Mouse (Mus musculus) hindbrain, embryonic 10.5 days (tissue): ENCODE data around the gene Hist2h2ab. TPM values are rescaled to one million over a fixed set of nuclear protein-coding genes. Genes with fewer than 3 reads are reported as not detected.
A peak's percentile ranks its signal among the peaks of the same experiment; 100 is the strongest.
"Not testable (repeated sequence)": the region's sequence is repeated elsewhere in the genome, so short reads cannot be mapped to it uniquely, and the experiment has no call there.

Source experiments
- DNase-seq: peaks from one replicate; pipeline ENCODE4 v3.0.0-alpha.2; 2017; ENCODE audit warnings: low spot score
- H3K27ac ChIP-seq: fragments of 300-500 bp; sonication (generic); 2 replicates; pipeline ENCODE4 v1.5.1; 2016; ENCODE audit warnings: mild to moderate bottlenecking, moderate library complexity
- H3K27me3 ChIP-seq: fragments of 300-500 bp; sonication (generic); 2 replicates; pipeline ENCODE4 v1.6.1; 2016; ENCODE audit warnings: mild to moderate bottlenecking; ENCODE audit not compliant: poor library complexity, insufficient read depth, severe bottlenecking
- H3K36me3 ChIP-seq: fragments of 300-500 bp; sonication (generic); 2 replicates; pipeline ENCODE4 v1.6.1; 2016; ENCODE audit warnings: mild to moderate bottlenecking, moderate library complexity
- H3K4me1 ChIP-seq: fragments of 300-500 bp; sonication (generic); replicated peaks from 2 replicates; pipeline ENCODE4 v1.6.1; 2016; ENCODE audit warnings: mild to moderate bottlenecking
- H3K4me3 ChIP-seq: fragments of 300-500 bp; sonication (generic); 2 replicates; pipeline ENCODE4 v1.5.1; 2016; ENCODE audit warnings: mild to moderate bottlenecking, moderate library complexity
- H3K9me3 ChIP-seq: fragments of 300-500 bp; sonication (generic); 2 replicates; pipeline ENCODE4 v1.6.1; 2016; ENCODE audit warnings: mild to moderate bottlenecking, moderate library complexity
- WGBS: fragments of 180-500 bp; shearing (Covaris S2); methylation state at CpG from one replicate; pipeline ENCODE4 v1.1.7; 2016; 5-methylcytosine and 5-hydroxymethylcytosine counted together
- polyA plus RNA-seq: library from polyadenylated mRNA; unstranded; fragments of >200 nt; fragmentation: Nextera tagmentation; extraction: Ambion mirVana; gene quantifications from 2 replicates; pipeline ENCODE4 v1.2.1, GENCODE M21; 2016

The Hist2h2ab gene
- polyA plus RNA-seq, 1 experiment from 2014 or later, result not detected

DNA sequence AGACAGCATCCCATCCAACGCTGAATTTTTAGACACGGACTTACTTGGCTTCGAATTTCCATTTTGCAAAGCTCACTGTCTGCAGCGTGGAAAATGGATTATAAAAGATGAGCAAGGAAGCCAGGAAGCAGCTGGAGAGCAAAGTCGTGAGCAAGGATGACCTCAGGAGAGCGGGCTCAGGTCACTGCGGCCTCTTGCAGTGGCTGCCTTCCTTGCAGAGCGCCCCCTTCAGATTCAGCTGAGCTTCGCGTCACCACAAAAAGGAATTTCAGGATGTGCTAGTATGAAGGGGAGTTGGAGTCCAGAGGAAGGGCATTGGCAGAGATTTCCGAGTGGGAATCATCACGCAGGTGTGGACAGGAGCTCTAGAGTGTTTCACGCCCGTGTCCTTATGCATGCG lies 10.4 kb upstream of the Hist2h2ab start:
- DNase-seq, result peak; percentile 20
- Histone ChIP-seq H3K9me3 (no peaks in the 10 kb centered on the region), H3K36me3 (no peaks in the 10 kb centered on the region), H3K27me3 (no peaks in the 10 kb centered on the region), H3K4me3 (no peak overlapping the region; the same call in 1 of the 2 replicates), H3K4me1 (peaks cover 6% of the 10 kb centered on the region), H3K27ac (no peak overlapping the region)
- 23% methylated on average over 15 of the region's 15 CpGs for WGBS

DNA sequence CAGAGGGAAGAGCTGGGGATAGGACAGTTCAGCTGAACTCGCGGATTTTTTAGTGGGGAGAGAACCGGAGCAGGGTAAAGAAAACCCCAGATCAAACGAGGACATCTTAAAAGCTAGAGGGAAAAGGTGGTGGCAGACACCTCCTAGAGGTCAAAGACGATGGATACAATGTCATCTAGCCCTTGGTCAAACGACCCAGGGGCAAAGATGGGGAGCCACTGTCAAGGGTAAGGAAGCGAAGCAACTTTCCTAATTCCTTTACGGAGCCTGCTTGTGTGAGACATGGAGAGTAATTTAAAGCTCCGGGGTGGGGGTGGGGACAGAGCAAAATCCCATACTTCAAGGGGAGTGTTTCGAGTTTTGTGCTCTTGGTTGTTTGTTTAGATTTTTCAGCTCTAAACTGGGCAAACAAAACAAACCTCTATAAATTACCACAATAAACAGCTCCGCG lies 449 bp upstream of the Hist2h2ab start:
- under 1% methylated on average over 12 of the region's 12 CpGs for WGBS
- peaks cover 4% of the 10 kb centered on the region; the same call in 1 of the 2 replicates for H3K27me3 ChIP-seq
- DNase-seq, result peak; percentile 49
- peak overlapping the region; percentile 68 for H3K4me3 ChIP-seq
- H3K9me3 ChIP-seq, result no peaks in the 10 kb centered on the region
- peak overlapping the region; percentile 97 for H3K27ac ChIP-seq
- no peaks in the 10 kb centered on the region for H3K36me3 ChIP-seq
- peaks cover 53% of the 10 kb centered on the region for H3K4me1 ChIP-seq

- not testable (repeated sequence) for H3K27me3 ChIP-seq, H3K9me3 ChIP-seq, H3K36me3 ChIP-seq
- under 1% methylated on average over 38 of the region's 47 CpGs for WGBS
- H3K4me3 ChIP-seq, result peak overlapping the region; percentile 68
- H3K4me1 ChIP-seq, result peaks cover 60% of the 10 kb centered on the region
- H3K27ac ChIP-seq, result peak overlapping the region; percentile 97
- DNase-seq, result peak; percentile 50
These were observed 583 bp downstream of the Hist2h2ab start for GRCm38 (mm10) chr3:96220131-96220764.

- under 1% methylated on average over 43 of the region's 43 CpGs for WGBS
- Histone ChIP-seq H3K27ac (peak within 1 kb of the TSS; percentile 97), H3K4me3 (peak within 1 kb of the TSS; percentile 68)
These were observed 1.3 kb downstream of the Hist2h2ab start, which contains the start of the genes Hist2h2ac and Hist2h2be for GRCm38 (mm10) chr3:96220765-96221639. Hist2h2ac (minus strand) TSS chr3:96220880. Hist2h2be (plus strand) TSS chr3:96221119.

GRCm38 (mm10) chr3:96221640-96222038 lies 2.0 kb downstream of the Hist2h2ab start:
- H3K36me3 ChIP-seq, result no peaks in the 10 kb centered on the region
- peaks cover 62% of the 10 kb centered on the region for H3K4me1 ChIP-seq
- WGBS, result 19% methylated on average over 9 of the region's 9 CpGs
- no peaks in the 10 kb centered on the region for H3K9me3 ChIP-seq
- peak overlapping the region; percentile 97 for H3K27ac ChIP-seq
- no peaks in the 10 kb centered on the region for H3K27me3 ChIP-seq
- H3K4me3 ChIP-seq, result peak overlapping the region; percentile 68
- peak; percentile 19 for DNase-seq

More at GRCm38 (mm10) chr3:96220765-96221639, 1.3 kb downstream of the Hist2h2ab start, which contains the start of the genes Hist2h2ac and Hist2h2be:
- H3K27me3 ChIP-seq, result no peaks in the 10 kb centered on the region
- no peaks in the 10 kb centered on the region for H3K9me3 ChIP-seq
- H3K4me1 ChIP-seq, result peaks cover 64% of the 10 kb centered on the region
- DNase-seq, result peak; percentile 82
- no peaks in the 10 kb centered on the region for H3K36me3 ChIP-seq

GRCm38 (mm10) chr3:96222774-96223173 lies 3.1 kb downstream of the Hist2h2ab start:
- WGBS, result 92% methylated on average over 4 of the region's 4 CpGs
- no peak for DNase-seq
- Histone ChIP-seq H3K36me3 (no peaks in the 10 kb centered on the region), H3K4me1 (peaks cover 69% of the 10 kb centered on the region), H3K9me3 (no peaks in the 10 kb centered on the region), H3K4me3 (peak overlapping the region; percentile 68), H3K27me3 (no peaks in the 10 kb centered on the region), H3K27ac (0 out of 2 replicates have a peak overlapping the region, but pooled peaks have one; percentile 35)

GRCm38 (mm10) chr3:96225421-96225820 lies 5.8 kb downstream of the Hist2h2ab start:
- no peaks in the 10 kb centered on the region for H3K27me3 ChIP-seq
- DNase-seq, result no peak
- 22% methylated on average over 2 of the region's 2 CpGs for WGBS
- peaks cover 58% of the 10 kb centered on the region for H3K4me1 ChIP-seq
- H3K27ac ChIP-seq, result peak overlapping the region; percentile 9; the same call in 1 of the 2 replicates
- H3K36me3 ChIP-seq, result no peaks in the 10 kb centered on the region
- peak overlapping the region; percentile 24; the same call in 1 of the 2 replicates for H3K4me3 ChIP-seq
- no peaks in the 10 kb centered on the region for H3K9me3 ChIP-seq

DNA sequence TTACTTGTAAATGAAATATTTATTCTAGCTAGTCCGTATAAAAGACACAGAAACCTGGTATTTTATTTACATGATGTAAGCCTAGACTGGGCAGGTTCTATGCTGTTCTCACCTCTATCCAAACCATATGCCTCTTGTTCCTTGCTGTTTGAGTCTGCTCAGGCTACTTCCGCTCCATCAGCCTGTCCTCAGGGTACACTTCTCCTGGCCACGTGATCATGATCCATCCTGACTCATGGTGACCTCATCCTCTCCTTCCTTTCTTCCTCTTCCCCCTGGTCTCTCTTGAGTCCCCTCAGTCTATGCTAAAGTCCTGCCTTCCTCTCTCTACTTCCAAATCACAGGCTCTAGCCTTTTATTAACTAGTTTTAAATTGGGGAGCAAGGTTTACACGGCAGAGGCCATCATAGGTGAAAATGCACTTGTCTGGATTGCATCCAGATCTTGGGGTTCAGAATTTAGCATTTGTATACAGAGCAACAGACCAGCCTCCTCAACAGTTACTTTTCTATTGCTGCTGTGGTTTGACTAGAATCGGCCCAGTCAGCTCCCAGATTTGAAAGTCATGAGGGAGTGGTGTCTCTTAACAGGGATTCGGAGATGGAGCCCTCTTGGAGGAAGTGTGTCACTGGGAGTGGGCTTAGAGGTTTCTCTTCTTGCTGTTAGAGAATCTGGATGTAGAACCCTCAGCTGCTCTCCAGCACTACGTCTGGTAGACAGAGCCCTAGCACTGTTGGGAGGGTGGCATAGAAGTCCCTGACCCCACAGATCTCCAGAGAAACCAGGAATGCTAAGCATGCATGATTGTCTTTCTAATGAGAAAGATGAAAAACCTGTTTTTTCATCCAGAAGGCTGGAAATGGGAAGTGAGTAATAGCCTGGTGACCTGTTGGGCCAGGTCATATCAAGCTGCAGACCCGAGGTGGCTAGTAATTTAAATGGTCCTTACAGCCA lies 7.3 kb downstream of the Hist2h2ab start:
- 71% methylated on average over 8 of the region's 8 CpGs for WGBS
- no peaks in the 10 kb centered on the region for H3K27me3 ChIP-seq
- no peak overlapping the region for H3K4me3 ChIP-seq
- no peak overlapping the region for H3K27ac ChIP-seq
- no peaks in the 10 kb centered on the region for H3K36me3 ChIP-seq
- no peaks in the 10 kb centered on the region for H3K9me3 ChIP-seq
- H3K4me1 ChIP-seq, result peaks cover 48% of the 10 kb centered on the region
- no peak for DNase-seq

DNA sequence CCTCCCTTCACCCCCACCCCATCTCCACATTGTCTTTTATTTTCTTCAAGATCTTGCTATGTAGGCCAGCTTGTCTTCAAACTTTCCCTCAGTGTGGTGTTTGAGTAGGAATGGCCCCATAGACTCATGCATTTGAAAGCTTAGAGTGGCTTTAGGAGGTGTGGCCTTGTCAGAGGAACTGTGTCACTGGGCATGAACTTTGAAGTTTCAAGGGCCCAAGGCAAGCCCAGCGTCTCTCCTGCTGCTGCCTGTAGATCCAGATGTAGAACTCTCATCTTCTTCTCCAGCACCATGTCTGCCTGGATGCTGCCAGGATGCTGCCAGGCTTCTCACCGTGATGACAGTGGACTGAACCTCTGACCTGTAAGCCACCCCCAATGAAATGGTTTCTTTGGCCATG lies 9.2 kb downstream of the Hist2h2ab start:
- Histone ChIP-seq H3K9me3 (no peaks in the 10 kb centered on the region), H3K27me3 (no peaks in the 10 kb centered on the region), H3K4me3 (no peak overlapping the region), H3K4me1 (peaks cover 31% of the 10 kb centered on the region), H3K36me3 (no peaks in the 10 kb centered on the region), H3K27ac (no peak overlapping the region)
- WGBS, result 63% methylated on average over 2 of the region's 2 CpGs
- DNase-seq, result no peak

DNA sequence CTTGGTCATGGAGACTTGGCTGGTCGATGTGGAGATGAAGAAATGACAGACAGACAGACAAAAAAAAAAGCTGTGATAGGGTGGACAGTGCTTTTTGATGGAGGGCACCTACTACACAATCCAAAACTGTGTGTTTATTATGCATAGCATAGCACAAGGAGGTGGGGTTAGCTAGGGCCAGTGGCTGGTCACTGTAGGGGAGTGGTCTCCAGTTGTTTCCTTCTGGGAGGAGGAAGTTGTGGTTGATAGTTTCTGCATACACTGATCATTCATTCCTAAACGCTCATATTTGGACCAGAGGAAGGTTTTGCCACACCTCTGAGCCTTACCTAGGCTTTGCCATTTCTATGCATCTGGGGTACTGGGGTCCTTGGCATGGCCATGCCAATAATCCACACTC lies 10.7 kb downstream of the Hist2h2ab start:
- WGBS, result 84% methylated on average over 2 of the region's 2 CpGs
- Histone ChIP-seq H3K4me3 (no peak overlapping the region), H3K27ac (no peak overlapping the region), H3K4me1 (peaks cover 18% of the 10 kb centered on the region), H3K27me3 (no peaks in the 10 kb centered on the region), H3K9me3 (no peaks in the 10 kb centered on the region), H3K36me3 (no peaks in the 10 kb centered on the region)
- no peak for DNase-seq

- DNase-seq, result no peak
- WGBS, result 78% methylated on average over 4 of the region's 4 CpGs
- Histone ChIP-seq H3K9me3 (no peaks in the 10 kb centered on the region), H3K36me3 (no peaks in the 10 kb centered on the region), H3K4me1 (0 out of 2 replicates have a peak, but pooled peaks cover 11% of the 10 kb centered on the region), H3K27me3 (no peaks in the 10 kb centered on the region), H3K27ac (no peak overlapping the region), H3K4me3 (no peak overlapping the region)
These were observed 11.5 kb downstream of the Hist2h2ab start for GRCm38 (mm10) chr3:96230910-96231757.
